Mouse (Mus musculus): ENCODE measurements around the gene Triobp. TPM values are rescaled to one million over a fixed set of nuclear protein-coding genes. Genes with fewer than 3 reads are reported as not detected.

The Triobp gene
- polyA plus RNA-seq, 1 experiment from 2014 or later, result 35.4 TPM

DNA sequence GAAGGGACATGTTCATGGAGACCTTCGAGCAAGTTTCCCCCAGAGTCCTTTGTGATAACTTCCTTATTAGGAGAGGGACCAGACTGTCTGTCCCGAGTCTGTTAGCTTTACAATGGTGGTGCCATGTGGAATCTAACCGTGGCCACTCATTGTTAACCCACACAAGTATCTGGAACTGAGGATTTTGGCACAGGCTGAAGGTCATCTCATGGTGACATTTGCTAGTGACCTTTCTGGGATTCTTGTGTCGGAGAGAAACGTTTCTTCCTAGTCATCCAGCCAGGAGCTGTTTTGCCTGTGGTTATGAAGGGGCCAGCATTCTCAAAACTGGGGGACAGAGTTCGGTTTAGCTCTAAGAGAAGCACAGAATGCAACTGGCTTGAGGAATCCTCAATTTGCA lies 24.1 kb downstream of the Triobp start:
- ATAC-seq (ENCODE audit: low read depth), result no peak
- no peaks in the 10 kb centered on the region for H3K4me1 ChIP-seq (ENCODE audit: control insufficient read depth, insufficient read depth, low read length)
- H3K36me3 ChIP-seq (ENCODE audit: control insufficient read depth, insufficient read depth, low read length), result peaks cover 13% of the 10 kb centered on the region; the same call in 1 of the 2 replicates
- no peak overlapping the region for H3K27ac ChIP-seq (ENCODE audit: low read depth, low read length)
- no peak overlapping the region for H3K9ac ChIP-seq (replicated peaks; ENCODE audit: low read depth, low read length)
- no peaks in the 10 kb centered on the region for H3K27me3 ChIP-seq (ENCODE audit: control insufficient read depth, insufficient read depth, low read length)
- WGBS, result 85% methylated on average over 6 of the region's 6 CpGs
- no peaks in the 10 kb centered on the region for H3K9me3 ChIP-seq (ENCODE audit: control insufficient read depth, low read length)
- no peak overlapping the region for H3K4me3 ChIP-seq (ENCODE audit: low read depth, low read length)
- H3K4me2 ChIP-seq (ENCODE audit: low read depth, low read length), result no peak overlapping the region

DNA sequence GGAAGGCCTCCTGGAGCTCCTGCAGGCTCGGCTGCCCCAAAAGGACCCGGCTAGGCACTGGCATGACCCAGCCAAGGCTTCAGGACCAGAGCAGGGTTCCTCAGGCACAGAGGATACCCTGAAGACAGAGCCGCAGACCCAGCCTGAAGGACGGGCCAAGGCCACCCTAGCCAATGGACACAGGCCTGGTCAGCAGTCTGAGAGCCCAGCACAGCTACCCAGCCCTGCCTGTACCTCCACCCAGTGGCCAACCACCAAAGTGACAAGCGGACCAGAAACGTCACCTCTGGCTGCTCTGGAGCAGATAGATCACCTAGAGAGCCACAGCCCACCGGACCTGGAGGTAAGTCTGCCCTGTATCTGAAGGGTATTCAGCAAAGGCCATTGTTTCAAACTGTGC lies 26.4 kb downstream of the Triobp start:
- 83% methylated on average over 7 of the region's 7 CpGs for WGBS
- 0 out of 2 replicates have a peak, but pooled peaks cover 5% of the 10 kb centered on the region for H3K4me1 ChIP-seq (ENCODE audit: control insufficient read depth, insufficient read depth, low read length)
- no peak for ATAC-seq (ENCODE audit: low read depth)

DNA sequence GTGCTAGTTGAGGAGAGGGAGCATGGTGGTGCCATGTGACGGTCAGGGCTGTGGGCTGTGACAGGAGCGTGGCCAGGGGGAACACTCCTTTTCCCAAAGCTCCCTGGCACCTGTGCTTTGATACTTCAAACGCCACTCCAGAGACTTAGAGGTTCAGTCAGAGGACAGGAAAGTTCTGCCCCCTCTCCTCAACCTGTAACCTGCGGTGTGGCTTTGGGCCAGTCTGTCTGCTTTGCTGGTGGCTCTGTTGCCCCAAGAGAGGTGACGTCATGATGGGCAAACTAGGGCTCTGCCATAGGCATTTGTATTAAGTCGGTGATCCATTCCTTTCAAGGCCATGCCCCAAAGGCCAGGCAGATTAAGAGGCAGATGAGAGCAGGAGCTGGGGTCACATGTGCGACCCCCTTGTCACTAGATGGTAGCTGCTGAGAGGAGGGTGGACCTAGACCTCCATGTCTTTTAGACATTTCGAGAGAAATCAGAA lies 30.2 kb downstream of the Triobp start:
- H3K36me3 ChIP-seq (ENCODE audit: control insufficient read depth, insufficient read depth, low read length), result no peaks in the 10 kb centered on the region
- WGBS, result 93% methylated on average over 8 of the region's 8 CpGs
- no peak for ATAC-seq (ENCODE audit: low read depth)
- no peak overlapping the region for H3K4me2 ChIP-seq (ENCODE audit: low read depth, low read length)
- H3K27me3 ChIP-seq (ENCODE audit: control insufficient read depth, insufficient read depth, low read length), result no peaks in the 10 kb centered on the region
- H3K4me3 ChIP-seq (ENCODE audit: low read depth, low read length), result no peak overlapping the region
- no peaks in the 10 kb centered on the region for H3K9me3 ChIP-seq (ENCODE audit: control insufficient read depth, low read length)
- H3K9ac ChIP-seq (replicated peaks; ENCODE audit: low read depth, low read length), result no peak overlapping the region
- H3K4me1 ChIP-seq (ENCODE audit: control insufficient read depth, insufficient read depth, low read length), result 0 out of 2 replicates have a peak, but pooled peaks cover 6% of the 10 kb centered on the region
- no peak overlapping the region for H3K27ac ChIP-seq (ENCODE audit: low read depth, low read length)

More for the DNA sequence above, 26.4 kb downstream of the Triobp start:
- Histone ChIP-seq H3K27ac (ENCODE audit: low read depth, low read length) (no peak overlapping the region), H3K36me3 (ENCODE audit: control insufficient read depth, insufficient read depth, low read length) (no peaks in the 10 kb centered on the region), H3K4me3 (ENCODE audit: low read depth, low read length) (no peak overlapping the region), H3K4me2 (ENCODE audit: low read depth, low read length) (no peak overlapping the region), H3K9ac (replicated peaks; ENCODE audit: low read depth, low read length) (no peak overlapping the region), H3K27me3 (ENCODE audit: control insufficient read depth, insufficient read depth, low read length) (no peaks in the 10 kb centered on the region), H3K9me3 (ENCODE audit: control insufficient read depth, low read length) (no peaks in the 10 kb centered on the region)

DNA sequence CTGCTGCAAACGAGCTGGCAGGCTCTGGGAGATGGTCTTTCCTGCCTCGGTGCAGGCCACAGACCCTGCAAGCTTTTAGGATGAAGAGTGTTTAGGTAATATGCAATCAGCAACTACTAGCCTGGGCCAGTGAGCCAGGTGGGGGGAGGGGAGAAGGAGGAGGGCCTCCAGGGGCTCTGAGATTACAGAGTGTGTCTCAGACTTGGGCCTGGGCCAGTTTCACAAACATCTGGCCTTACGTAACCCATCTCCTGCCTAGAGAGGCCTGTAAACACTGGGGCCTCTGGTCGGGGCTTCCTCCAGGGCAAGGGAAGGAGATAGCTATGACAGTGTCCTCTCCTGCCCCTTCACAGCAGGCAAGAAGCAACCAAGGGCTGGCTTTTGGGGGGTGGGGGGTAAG lies 31.4 kb downstream of the Triobp start:
- no peak overlapping the region for H3K9ac ChIP-seq (replicated peaks; ENCODE audit: low read depth, low read length)
- 0 out of 2 replicates have a peak, but pooled peaks cover 14% of the 10 kb centered on the region for H3K4me1 ChIP-seq (ENCODE audit: control insufficient read depth, insufficient read depth, low read length)
- H3K9me3 ChIP-seq (ENCODE audit: control insufficient read depth, low read length), result no peaks in the 10 kb centered on the region
- WGBS, result 37% methylated on average over 4 of the region's 4 CpGs
- H3K27me3 ChIP-seq (ENCODE audit: control insufficient read depth, insufficient read depth, low read length), result no peaks in the 10 kb centered on the region
- H3K27ac ChIP-seq (ENCODE audit: low read depth, low read length), result no peak overlapping the region
- H3K36me3 ChIP-seq (ENCODE audit: control insufficient read depth, insufficient read depth, low read length), result no peaks in the 10 kb centered on the region
- H3K4me2 ChIP-seq (ENCODE audit: low read depth, low read length), result no peak overlapping the region
- no peak; the same call in 1 of the 2 replicates for ATAC-seq (ENCODE audit: low read depth)
- no peak overlapping the region for H3K4me3 ChIP-seq (ENCODE audit: low read depth, low read length)

DNA sequence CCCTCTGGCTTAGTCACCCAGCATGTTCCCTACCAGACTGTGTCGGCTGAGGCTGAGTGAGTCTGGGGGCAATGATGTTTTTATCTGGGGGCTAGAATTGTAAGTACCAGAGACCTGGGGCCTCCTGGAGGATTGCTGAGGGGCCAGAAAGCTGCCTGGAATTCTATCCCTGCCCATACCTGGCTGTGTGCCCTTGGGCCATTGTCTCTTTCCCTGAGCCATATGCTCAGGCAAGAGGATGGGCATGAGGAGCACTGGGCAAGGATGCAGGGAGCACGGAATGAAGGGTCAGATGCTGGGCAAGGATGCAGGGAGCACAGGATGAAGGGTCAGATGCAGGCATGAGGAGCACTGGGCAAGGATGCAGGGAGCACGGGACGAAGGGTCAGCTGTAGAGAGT lies 32.6 kb downstream of the Triobp start:
- no peaks in the 10 kb centered on the region for H3K9me3 ChIP-seq (ENCODE audit: control insufficient read depth, low read length)
- no peak overlapping the region for H3K4me2 ChIP-seq (ENCODE audit: low read depth, low read length)
- 88% methylated on average over 4 of the region's 4 CpGs for WGBS
- ATAC-seq (ENCODE audit: low read depth), result no peak
- 0 out of 2 replicates have a peak, but pooled peaks cover 16% of the 10 kb centered on the region for H3K4me1 ChIP-seq (ENCODE audit: control insufficient read depth, insufficient read depth, low read length)
- H3K27ac ChIP-seq (ENCODE audit: low read depth, low read length), result no peak overlapping the region
- no peaks in the 10 kb centered on the region for H3K27me3 ChIP-seq (ENCODE audit: control insufficient read depth, insufficient read depth, low read length)
- no peak overlapping the region for H3K9ac ChIP-seq (replicated peaks; ENCODE audit: low read depth, low read length)
- H3K4me3 ChIP-seq (ENCODE audit: low read depth, low read length), result no peak overlapping the region
- no peaks in the 10 kb centered on the region for H3K36me3 ChIP-seq (ENCODE audit: control insufficient read depth, insufficient read depth, low read length)

DNA sequence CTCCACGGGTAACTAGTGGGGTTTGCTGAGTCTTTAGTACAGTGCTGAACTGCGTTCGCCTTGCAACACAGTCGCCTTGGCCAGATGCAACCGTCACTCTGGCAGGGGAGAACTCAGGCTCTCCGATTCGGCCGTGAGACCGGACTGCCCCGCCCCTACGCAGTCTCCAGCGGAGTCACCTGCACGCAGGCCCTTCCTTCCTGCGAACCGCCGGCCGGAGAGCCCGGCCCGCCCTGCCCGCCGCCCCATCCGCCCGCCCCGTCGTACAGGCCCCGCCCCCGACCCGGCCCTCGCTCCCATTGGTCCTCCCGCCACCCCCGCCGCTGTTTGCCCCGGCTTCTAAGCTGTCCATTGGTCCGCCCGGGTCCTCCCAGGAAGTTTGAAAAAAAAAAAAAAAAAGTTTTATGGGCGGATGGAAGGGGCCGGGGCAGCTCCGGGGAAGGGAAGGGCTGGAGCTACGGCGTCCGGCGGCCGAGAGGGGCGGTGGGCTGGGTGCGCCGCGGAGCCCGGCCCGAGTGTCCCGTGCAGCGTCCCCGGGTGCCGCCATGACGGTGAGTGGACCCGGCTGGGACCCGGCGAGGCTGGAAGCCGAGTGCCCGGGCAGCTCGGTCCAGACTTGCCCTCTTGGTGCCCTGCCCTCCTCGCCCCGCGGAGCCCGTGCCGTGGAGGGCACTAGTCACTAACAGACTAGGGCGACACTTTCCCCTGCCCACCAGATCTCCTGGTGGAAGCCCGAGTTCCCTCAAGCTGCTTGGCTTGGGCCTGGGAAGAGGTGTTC lies 35.3 kb downstream of the Triobp start:
- H3K36me3 ChIP-seq (ENCODE audit: control insufficient read depth, insufficient read depth, low read length), result no peaks in the 10 kb centered on the region
- peak overlapping the region; percentile 64 for H3K4me2 ChIP-seq (ENCODE audit: low read depth, low read length)
- ATAC-seq (ENCODE audit: low read depth), result peak; percentile 82
- H3K27me3 ChIP-seq (ENCODE audit: control insufficient read depth, insufficient read depth, low read length), result no peaks in the 10 kb centered on the region
- no peaks in the 10 kb centered on the region for H3K9me3 ChIP-seq (ENCODE audit: control insufficient read depth, low read length)
- H3K4me1 ChIP-seq (ENCODE audit: control insufficient read depth, insufficient read depth, low read length), result peaks cover 20% of the 10 kb centered on the region
- peak overlapping the region; percentile 42; the same call in 1 of the 2 replicates for H3K9ac ChIP-seq (replicated peaks; ENCODE audit: low read depth, low read length)
- peak overlapping the region; percentile 70 for H3K27ac ChIP-seq (ENCODE audit: low read depth, low read length)
- WGBS, result 1% methylated on average over 56 of the region's 67 CpGs
- peak overlapping the region; percentile 47 for H3K4me3 ChIP-seq (ENCODE audit: low read depth, low read length)

DNA sequence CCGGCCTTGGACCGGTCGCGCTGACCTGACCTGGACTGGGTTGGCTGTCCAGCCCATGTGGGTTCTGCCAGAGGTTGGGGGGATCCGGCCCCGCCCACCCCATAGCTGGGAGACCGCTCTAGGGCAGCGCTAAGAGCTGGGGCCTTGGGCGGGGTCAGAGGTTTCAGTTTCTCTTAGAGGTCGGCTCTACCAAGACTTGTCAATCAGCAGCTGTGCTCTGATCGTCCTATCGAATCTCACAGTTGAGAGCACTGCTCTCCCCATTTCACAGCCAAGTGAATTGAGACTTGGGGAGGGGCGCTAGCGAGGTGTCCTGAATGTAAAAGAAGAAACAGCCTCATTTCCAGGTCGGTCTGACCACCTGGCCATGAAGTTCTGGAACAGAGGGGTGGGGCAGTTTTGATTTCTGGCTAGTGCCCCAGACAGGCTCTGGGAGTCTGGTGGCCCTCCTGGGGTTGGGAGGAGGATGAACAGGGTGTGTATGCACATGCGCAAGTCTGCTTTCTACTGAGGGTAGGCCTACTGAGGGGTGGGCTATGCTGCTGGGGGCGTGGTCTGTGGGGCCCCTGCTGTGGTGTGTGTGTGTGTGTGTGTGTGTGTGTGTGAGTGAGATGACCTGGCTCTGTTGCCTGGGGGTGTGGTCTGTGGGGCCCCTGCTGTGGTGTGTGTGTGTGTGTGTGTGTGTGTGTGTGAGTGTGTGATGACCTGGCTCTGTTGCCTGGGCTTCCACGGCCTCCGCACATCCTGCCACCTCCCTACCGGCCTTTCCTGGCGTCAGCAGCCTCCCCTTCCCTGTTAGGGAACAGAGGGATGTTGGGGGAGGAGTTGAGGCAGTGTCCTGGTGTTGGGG lies 36.1 kb downstream of the Triobp start:
- H3K27ac ChIP-seq (ENCODE audit: low read depth, low read length), result peak overlapping the region; percentile 70
- peak overlapping the region; percentile 42; the same call in 1 of the 2 replicates for H3K9ac ChIP-seq (replicated peaks; ENCODE audit: low read depth, low read length)
- H3K9me3 ChIP-seq (ENCODE audit: control insufficient read depth, low read length), result no peaks in the 10 kb centered on the region
- peak overlapping the region; percentile 47 for H3K4me3 ChIP-seq (ENCODE audit: low read depth, low read length)
- H3K4me1 ChIP-seq (ENCODE audit: control insufficient read depth, insufficient read depth, low read length), result peaks cover 24% of the 10 kb centered on the region
- no peaks in the 10 kb centered on the region for H3K36me3 ChIP-seq (ENCODE audit: control insufficient read depth, insufficient read depth, low read length)
- under 1% methylated on average over 21 of the region's 21 CpGs for WGBS
- H3K27me3 ChIP-seq (ENCODE audit: control insufficient read depth, insufficient read depth, low read length), result no peaks in the 10 kb centered on the region
- peak; percentile 48 for ATAC-seq (ENCODE audit: low read depth)
- H3K4me2 ChIP-seq (ENCODE audit: low read depth, low read length), result peak overlapping the region; percentile 64

DNA sequence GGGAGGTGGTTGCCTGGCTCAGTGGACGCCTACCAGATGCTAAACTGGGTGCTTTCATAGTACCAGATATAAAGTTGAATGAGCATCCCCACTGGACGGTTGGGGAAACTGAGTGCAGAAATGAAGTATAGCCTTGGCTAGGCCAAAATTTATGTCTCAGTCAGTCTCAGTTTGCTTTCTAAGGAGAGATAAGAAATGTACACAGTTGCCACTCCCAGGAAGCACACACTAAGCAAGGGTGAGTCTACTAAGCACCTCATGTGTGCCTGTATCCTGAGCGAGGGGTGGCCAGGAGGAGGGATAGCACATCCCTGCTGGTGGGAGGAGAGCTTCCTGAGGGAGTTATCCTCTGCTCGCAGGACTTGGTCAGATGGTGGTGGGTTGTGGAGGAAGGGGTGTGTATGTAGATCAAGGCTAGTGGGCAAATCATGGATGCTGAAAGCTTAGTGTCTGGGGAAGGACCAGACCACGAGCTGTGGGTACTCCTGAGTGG lies 36.8 kb downstream of the Triobp start:
- Histone ChIP-seq H3K4me3 (ENCODE audit: low read depth, low read length) (no peak overlapping the region), H3K27me3 (ENCODE audit: control insufficient read depth, insufficient read depth, low read length) (no peaks in the 10 kb centered on the region), H3K4me1 (ENCODE audit: control insufficient read depth, insufficient read depth, low read length) (peaks cover 21% of the 10 kb centered on the region), H3K4me2 (ENCODE audit: low read depth, low read length) (peak overlapping the region; percentile 64; the same call in 1 of the 2 replicates), H3K9me3 (ENCODE audit: control insufficient read depth, low read length) (no peaks in the 10 kb centered on the region), H3K27ac (ENCODE audit: low read depth, low read length) (no peak overlapping the region), H3K9ac (replicated peaks; ENCODE audit: low read depth, low read length) (no peak overlapping the region), H3K36me3 (ENCODE audit: control insufficient read depth, insufficient read depth, low read length) (no peaks in the 10 kb centered on the region)
- no peak for ATAC-seq (ENCODE audit: low read depth)
- 43% methylated on average over 5 of the region's 5 CpGs for WGBS

Data from neural tube, embryonic 14.5 days (tissue).